Mouse (Mus musculus) thymus, postnatal 36 days (tissue): ENCODE measurements around the gene Ap2a1.

ENCODE experiments used
- DNase-seq, 2 experiments: peaks; one replicate each; pipeline ENCODE4 v3.0.0; 2022; ENCODE audit warnings: mixed read lengths in 2 of 2

The Ap2a1 gene

DNA sequence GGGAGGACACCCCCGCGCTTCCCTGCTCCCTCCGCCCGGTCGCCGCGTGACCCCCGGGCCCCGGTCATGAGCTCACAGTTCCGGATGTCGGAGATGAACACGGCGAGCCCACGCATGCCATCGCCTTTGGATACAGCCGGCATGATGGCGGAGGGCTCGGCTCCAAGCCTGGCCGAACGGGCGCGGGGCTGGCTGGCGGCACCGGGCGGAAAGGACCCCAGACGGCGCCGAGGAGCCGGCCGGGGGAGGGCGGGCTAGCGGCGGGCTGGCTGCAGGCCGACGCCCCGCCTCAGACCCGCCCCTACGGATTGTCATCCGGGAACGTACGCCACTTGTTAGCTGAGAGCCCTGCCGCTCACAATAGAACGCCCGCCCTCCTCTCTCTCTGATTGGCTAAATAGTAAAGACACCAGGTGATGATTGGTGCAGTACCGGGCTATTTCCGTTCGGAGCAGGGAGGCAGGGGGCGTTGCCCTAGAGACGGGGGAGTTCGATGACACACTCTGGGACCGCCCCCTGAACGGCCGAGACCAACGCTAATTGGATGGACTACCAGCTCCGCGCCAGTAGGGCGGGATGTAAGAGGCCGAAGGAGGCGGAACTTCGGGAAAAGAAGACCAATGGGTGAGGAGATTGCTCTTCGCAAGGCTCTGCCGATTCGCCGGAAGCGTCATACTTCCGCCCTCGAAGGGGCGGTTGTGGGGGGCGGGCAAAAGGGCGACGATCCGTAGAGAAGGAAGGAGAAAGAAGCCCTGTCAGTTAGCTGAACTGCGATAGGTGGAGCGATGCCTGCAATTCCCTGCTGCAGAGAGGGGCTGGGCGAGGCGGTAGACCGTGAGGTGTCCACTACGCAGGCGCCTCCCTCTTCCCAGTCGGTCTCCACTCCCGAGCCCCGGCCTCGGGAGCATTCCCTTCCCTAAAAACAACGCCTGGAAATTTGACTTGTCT, at the start of gene Ap2a1:
Ap2a1 (minus strand) TSS at position 293 of the 948 bp plus-strand sequence.
- peak; percentile 99 to 100 for DNase-seq

GRCm38 (mm10) chr7:44978300-44978699, 49.0 kb upstream of the Ap2a1 start:
- no peak for DNase-seq

DNA sequence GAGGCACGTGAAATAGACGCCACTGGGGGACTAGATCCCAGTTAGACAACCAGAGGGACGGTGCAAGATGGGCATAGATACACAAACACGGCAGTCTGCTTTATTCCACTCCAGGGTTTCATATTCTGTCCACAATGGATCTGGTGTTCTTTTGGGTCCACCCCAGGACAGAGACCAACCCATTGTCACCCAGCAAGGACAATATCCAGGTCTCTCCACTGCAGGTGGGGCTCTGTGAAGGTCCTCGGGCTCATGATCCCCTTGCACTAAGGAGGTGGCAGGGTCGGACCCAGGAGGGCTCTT, 45.8 kb upstream of the Ap2a1 start:
- DNase-seq: no peak

- no peak for DNase-seq
These were observed 45.3 kb upstream of the Ap2a1 start, which contains the start of gene Cpt1c for GRCm38 (mm10) chr7:44974383-44975116. Gene Cpt1c (minus strand): TSS chr7:44974851.

DNA sequence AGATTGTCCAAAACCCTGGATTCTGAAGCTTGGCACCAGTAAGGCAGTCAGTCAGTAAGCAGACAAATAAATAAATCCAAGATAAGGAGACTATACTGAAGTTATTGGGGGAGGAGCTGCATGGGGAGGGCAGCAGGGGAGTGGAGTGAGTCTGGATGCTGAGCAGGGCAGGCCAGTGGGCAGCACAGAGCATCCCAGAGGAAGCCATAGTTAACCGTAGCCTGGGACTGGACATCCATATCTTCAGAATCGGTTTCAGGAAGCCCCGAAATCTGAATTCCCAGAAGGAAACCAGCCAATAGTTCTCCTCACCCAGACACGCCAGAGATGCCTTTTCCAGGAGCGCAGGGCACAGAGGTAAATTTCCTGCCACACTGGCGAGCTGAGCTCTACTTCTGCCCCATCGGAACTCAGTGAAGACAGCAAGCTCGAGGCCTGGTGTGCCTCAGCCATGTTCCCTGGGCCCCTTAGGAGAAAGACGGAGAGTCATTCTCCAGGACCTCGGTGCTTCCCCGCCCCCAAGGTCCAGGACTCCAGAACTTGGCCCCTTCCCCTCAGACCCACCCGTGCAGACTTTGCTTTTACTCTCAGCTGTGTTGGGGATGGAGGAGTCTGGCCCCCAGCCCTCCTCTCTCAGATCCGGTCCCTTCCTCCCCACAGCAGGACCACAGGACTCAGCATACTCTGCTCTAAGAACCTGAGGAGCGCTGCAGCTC, 44.3 kb upstream of the Ap2a1 start:
- DNase-seq: no peak

GRCm38 (mm10) chr7:44971142-44971541, 41.8 kb upstream of the Ap2a1 start:
- no peak for DNase-seq

DNA sequence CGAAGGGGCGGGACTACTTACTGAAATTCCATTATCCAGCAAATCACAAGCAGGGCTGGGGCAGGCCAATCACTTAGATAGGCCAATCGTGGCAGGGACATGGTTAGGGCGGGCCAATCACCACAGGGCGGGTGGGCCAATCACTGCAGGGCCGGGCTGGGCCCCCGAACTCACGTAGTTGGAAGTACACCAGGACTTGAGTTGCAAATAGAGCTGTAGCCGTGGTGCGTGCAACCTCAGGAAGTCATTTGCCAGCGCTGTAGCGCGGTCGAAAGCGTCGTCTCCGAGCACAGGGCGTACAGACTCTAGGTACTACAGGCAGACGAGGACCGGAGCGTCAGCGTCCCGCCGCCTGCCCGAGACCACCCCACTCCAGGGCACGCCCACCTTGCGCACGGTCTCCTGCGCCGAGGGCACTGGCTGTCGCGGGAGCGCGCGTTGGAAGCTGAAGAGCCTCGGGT, 41.0 kb upstream of the Ap2a1 start:
- DNase-seq: peak; percentile 68 to 81

GRCm38 (mm10) chr7:44966638-44967037, 37.3 kb upstream of the Ap2a1 start:
- DNase-seq: no peak

- DNase-seq: peak in 1 of 2 experiments; percentile 41
These were observed 36.7 kb upstream of the Ap2a1 start for GRCm38 (mm10) chr7:44965975-44966374.

DNA sequence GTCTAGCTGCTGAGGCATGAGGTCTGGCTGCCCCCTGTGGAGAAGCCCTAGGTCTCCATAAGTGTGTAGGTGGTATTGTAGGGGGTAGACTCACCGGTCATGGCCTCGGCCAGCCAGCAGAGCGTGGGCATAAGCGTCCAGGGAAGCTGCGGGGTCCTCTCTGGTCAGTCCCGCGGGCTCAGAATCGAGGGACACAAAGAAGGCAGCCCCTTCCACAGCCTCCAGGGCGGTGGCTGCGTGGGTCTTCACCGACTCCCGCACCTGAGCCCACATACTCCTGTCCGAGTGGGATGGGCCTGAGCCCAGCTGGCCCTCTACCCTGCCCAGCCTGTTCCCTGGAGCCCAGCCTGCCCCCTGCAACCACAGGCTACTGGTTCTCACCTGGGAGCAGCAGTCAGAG, 35.7 kb upstream of the Ap2a1 start:
- no peak for DNase-seq

- no peak for DNase-seq
These were observed 33.5 kb upstream of the Ap2a1 start for GRCm38 (mm10) chr7:44962831-44963230.

DNA sequence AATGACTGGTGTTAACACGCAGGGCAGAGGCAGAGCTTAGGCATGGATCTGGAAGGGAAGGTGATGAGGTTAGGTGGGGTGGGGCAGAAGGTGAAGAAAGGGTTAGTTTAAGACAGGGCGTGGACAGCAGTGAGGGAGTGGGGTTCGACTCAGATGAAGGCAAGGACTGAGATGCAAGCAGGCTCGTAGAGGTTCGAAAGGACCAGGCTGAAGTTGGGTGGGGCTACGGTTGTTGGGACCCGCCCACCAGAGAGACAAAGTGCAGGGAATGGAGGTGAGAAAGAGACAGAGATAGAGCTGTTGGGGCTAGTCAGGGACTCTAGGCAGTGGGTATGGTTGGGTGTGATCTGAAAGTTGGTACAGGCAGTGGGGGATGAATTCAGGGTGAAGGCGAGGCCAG, 33.0 kb upstream of the Ap2a1 start:
- no peak for DNase-seq

DNA sequence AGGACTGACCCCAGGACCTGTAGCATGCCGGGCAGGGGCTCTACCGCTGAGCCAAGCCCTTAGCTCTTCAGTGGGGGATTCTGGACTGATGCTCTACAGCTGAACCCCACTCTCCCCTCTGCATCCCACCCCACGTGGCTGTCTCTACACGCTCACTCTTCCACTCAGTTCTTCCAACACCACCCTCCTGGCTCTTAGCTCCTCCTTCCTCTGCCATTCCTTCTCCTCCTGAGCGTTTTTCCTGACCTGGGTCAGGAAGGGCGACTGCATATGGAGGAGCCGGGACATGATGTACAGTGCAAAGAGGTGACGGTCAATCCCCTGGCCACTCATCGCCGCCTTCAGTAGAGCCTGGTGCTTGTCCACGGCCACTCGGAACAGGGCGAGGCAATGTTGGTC, 31.2 kb upstream of the Ap2a1 start:
- no peak for DNase-seq

- no peak for DNase-seq
These were observed 30.7 kb upstream of the Ap2a1 start for GRCm38 (mm10) chr7:44959874-44960511.

DNA sequence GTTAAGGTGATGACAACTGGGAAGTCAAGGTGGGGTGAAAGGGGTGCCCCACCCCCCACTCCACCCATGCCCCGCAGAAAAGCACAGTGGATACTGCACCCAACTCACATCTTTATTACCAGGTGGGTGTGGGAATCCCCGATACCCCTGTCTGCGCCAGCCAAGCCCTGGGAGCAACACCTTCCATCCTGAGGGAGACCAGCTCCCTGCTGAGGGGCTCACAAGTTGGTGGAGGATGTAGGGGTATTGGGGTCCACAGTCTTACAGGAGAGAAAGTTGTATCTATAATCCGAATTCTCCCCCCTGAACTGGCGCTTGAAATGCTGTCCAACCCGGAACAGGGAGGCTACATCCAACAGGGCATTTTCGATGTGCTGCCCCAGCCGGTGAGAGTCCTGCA, 30.0 kb upstream of the Ap2a1 start:
- DNase-seq: no peak

DNA sequence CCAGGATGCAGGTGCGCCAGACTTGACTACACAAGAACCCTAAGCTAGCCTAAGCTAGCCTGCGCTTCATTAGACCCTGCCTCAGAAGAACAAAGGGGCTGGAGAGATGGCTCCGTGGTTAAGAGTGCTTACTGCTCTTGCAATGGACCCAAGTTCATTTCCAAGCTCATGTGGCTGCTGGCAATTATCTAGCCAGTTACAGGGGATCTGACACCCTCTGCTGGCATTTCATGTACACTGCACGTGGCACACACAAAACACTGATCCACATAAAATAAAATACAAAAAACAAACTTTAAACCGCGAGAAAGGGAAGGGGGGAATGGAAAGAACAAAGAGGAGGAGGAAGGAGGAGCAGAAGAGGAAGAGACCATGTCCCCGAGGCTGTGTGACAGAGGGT, 28.9 kb upstream of the Ap2a1 start:
- peak in 1 of 2 experiments; percentile 22 for DNase-seq

DNA sequence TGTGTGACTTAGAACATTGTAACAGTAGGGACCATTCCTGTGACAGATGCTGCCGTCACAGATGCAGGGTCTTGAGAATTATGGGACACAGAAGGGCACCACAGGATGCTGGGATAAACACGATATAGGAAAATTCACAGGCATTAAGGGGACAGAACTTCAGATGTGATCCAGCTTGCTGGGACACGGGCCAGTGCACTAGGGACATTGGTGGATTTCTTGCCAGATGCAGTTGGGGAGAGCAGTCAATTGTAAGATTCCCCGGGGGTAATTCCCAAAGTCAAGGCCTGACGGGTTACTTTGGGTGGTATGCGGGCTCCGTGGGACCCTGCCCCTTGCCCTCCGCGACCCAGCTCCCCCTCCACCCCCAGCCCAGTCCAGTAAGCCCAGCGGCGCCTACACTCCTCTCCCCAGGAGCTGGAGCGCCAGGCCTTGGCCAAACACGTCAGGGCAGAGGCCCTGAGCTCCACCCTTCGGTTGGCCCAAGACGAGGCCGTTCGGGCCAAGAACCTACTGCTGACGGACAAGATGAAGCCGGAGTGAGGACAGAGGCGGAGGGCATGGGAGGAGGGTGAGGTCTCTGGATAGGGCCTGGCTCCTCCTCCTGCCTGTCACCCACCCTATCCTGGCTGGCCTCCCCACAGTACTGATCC, 28.0 kb upstream of the Ap2a1 start:
- DNase-seq: no peak

DNA sequence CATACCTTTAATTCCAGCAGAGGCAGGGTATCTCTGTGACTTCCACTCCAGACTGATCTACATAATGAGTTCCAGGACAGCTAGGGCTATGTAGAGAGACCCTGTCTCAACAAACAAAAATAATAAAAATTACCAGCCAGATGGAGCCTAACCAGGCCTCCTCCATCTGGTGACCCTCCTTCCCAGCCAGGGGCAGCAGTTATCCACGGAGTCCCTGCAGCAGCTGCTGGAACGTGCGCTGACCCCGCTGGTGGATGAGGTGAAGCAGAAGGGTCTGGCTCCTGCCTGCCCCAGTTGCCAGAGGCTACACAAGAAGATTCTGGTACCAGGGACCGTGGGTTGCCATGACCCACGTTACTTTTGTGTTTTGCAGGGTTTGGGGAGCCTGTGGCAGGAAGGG, 27.0 kb upstream of the Ap2a1 start:
- DNase-seq: no peak

DNA sequence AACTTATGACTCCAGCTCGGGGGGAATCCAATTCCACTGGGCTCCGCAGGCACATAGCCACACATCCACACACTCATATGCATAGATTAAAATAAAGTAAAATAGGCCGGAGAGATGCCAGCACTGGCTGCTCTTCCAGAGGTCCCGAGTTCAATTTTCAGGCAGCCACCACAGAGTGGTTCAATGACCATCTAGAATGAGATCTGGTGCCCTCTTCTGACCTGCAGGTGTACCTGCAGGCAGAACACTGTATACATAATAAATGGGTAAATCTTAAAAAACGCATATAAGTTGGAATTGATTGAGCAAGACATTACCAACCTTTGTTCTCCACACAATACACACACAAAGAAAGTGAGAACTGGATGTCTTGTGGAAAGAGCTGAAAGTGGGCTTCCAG, 26.3 kb upstream of the Ap2a1 start:
- DNase-seq: no peak

GRCm38 (mm10) chr7:44954091-44954885, 25.0 kb upstream of the Ap2a1 start:
- DNase-seq: no peak

- DNase-seq: no peak
These were observed 24.3 kb upstream of the Ap2a1 start for GRCm38 (mm10) chr7:44953561-44953960.
